13 mouse cellular contexts compared by ENCODE assay signal in the genomic region with DNA sequence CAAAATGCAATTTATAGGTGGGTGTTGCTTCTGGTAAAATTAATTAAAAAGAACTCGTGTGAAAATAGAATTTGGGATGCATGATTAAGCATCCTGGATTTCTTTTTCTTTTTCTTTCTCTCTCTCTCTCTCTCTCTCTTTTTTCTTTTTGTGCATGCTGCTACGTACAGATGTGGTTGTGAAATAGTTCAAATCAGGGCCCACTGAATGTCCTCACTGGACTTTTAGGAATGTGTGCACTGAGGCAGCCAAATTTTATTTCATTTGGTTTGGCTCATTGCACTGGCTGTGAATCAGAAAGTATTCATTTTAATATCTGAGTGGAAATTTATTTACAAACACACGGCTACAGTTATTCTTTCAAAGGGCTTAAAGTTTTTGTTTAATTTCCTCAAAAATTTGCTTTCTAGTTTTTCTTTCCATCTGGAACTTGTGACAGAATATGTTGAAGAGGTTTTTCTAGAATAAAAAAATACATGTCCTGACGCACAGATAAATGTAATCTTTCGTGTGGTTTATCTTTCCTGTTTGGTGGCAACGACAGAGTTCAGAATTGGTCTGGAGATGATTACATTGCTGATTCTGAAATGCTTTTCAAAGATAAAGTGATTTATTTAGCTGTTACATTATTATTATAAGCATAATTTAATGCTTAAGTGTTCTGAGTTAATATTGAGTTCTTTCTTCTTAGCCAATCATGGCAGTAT.
DNase-seq lines count a peak whose midpoint lies in the region; ATAC-seq lines count a peak whose summit lies in the region.
"Had no signal": no experiment of that assay in that cellular context is flagged by ENCODE, and none has a peak within 500 bp of the region (broad histone marks: within the 10 kb centered on the region; RNA-seq: fewer than 3 reads in every experiment).

No protein-coding gene starts in this region.

- no peak overlapping the region for H3K4me2 ChIP-seq in kidney, embryonic 14.5 days (replicated peaks; ENCODE audit: low read depth, low read length)
- H3K4me2 ChIP-seq: liver, embryonic 15.5 days had no signal

- H3K9ac ChIP-seq in kidney, embryonic 14.5 days (ENCODE audit: low read depth, low read length): no peak overlapping the region
- H3K9ac ChIP-seq: liver, embryonic 15.5 days had no signal

- no peak overlapping the region for H3K4me3 ChIP-seq in kidney, embryonic 14.5 days (ENCODE audit: low read length)
- H3K4me3 ChIP-seq: limb, embryonic 10.5 days; liver, embryonic 15.5 days had no signal

- WGBS in kidney, embryonic 14.5 days: 79% methylated on average over 6 of the region's 6 CpGs

- no peaks in the 10 kb centered on the region for H3K36me3 ChIP-seq in kidney, embryonic 14.5 days (ENCODE audit: control insufficient read depth, insufficient read depth, low read length)
- H3K36me3 ChIP-seq: limb, embryonic 10.5 days; liver, embryonic 15.5 days had no signal

- no peak for ATAC-seq in kidney, embryonic 14.5 days (ENCODE audit: low FRiP score, low TSS enrichment)
- ATAC-seq in inflammation-experienced regulatory T-cells, adult 6 months: no peak
- ATAC-seq: intestine, embryonic 16.5 days had no signal

- no peaks in the 10 kb centered on the region for H3K9me3 ChIP-seq in kidney, embryonic 14.5 days (ENCODE audit: control insufficient read depth, low read length)
- H3K9me3 ChIP-seq: limb, embryonic 10.5 days; liver, embryonic 15.5 days had no signal

- no peak overlapping the region for H3K27ac ChIP-seq in kidney, embryonic 14.5 days (ENCODE audit: low read depth, low read length)
- H3K27ac ChIP-seq: limb, embryonic 10.5 days; liver, embryonic 15.5 days had no signal

- no peaks in the 10 kb centered on the region for H3K4me1 ChIP-seq in kidney, embryonic 14.5 days (ENCODE audit: control insufficient read depth, insufficient read depth, low read length)
- H3K4me1 ChIP-seq: limb, embryonic 10.5 days; liver, embryonic 15.5 days had no signal

- H3K27me3 ChIP-seq in kidney, embryonic 14.5 days (ENCODE audit: control insufficient read depth, insufficient read depth, low read length): no peaks in the 10 kb centered on the region
- H3K27me3 ChIP-seq: liver, embryonic 15.5 days had no signal

- peak; percentile 21 for DNase-seq in adrenal gland, postnatal 10 days
- no peak for DNase-seq in adrenal gland, adult 18-20 months (ENCODE audit: low spot score in 2 of 2)
- peak; percentile 12 for DNase-seq in kidney, adult 11 months
- peak; percentile 84 for DNase-seq in 3T3-L1 (ENCODE audit: low read depth, low spot score)
- peak; percentile 12 for DNase-seq in kidney, postnatal 10 days
- no peak for DNase-seq in frontal cortex, postnatal 36 days (ENCODE audit: low spot score in 2 of 2)
- DNase-seq: cerebellum, adult 2 months; thymus, postnatal 4 days had no signal

Comparison
In these comparisons a context has a peak if more than half of its experiments do, and no peak if none do; other contexts are left out.
1. DNase-seq: peak in adrenal gland, postnatal 10 days (single experiment), kidney, adult 11 months (single experiment), 3T3-L1 (single experiment) and kidney, postnatal 10 days (single experiment); none in adrenal gland, adult 18-20 months (0 of 2) and frontal cortex, postnatal 36 days (0 of 2).